Mouse (Mus musculus) heart, embryonic 15.5 days (tissue): ENCODE measurements around the gene Ccdc97. TPM values are rescaled to one million over a fixed set of nuclear protein-coding genes. Genes with fewer than 3 reads are reported as not detected.
"Not testable (repeated sequence)": the region's sequence is repeated elsewhere in the genome, so short reads cannot be mapped to it uniquely, and the experiment has no call there.

ENCODE experiments used
- ATAC-seq: fragments of 200-750 bp; cut with Nextera tagmentation; replicated peaks from 2 replicates; pipeline ENCODE4 v1.8.0; 2017; ENCODE audit warnings: low read depth, moderate TSS enrichment; ENCODE audit not compliant: insufficient number of reproducible peaks, insufficient read depth, low FRiP score
- H3K27ac ChIP-seq: fragments of 300-500 bp; sonication (generic); 2 replicates; pipeline ENCODE4 v1.5.1; 2015; ENCODE audit warnings: mild to moderate bottlenecking, inconsistent platforms
- H3K27me3 ChIP-seq: fragments of 300-500 bp; sonication (generic); 2 replicates; pipeline ENCODE4 v1.6.1; 2015; ENCODE audit warnings: inconsistent platforms
- H3K36me3 ChIP-seq: fragments of 300-500 bp; sonication (generic); 2 replicates; pipeline ENCODE4 v1.6.1; 2015; ENCODE audit warnings: mild to moderate bottlenecking, inconsistent platforms
- H3K4me1 ChIP-seq: fragments of 300-500 bp; sonication (generic); replicated peaks from 2 replicates; pipeline ENCODE4 v1.6.1; 2015; ENCODE audit warnings: inconsistent platforms
- H3K4me2 ChIP-seq: fragments of 300-500 bp; sonication (generic); 2 replicates; pipeline ENCODE4 v1.6.1; 2015; ENCODE audit warnings: inconsistent platforms, mild to moderate bottlenecking, moderate library complexity
- H3K4me3 ChIP-seq: fragments of 300-500 bp; sonication (generic); 2 replicates; pipeline ENCODE4 v1.5.1; 2015; ENCODE audit warnings: mild to moderate bottlenecking, inconsistent platforms
- H3K9ac ChIP-seq: fragments of 300-500 bp; sonication (generic); 2 replicates; pipeline ENCODE4 v1.6.1; 2015; ENCODE audit warnings: mild to moderate bottlenecking, inconsistent platforms
- H3K9me3 ChIP-seq: fragments of 300-500 bp; sonication (generic); replicated peaks from 2 replicates; pipeline ENCODE4 v1.6.1; 2016; ENCODE audit warnings: inconsistent platforms
- WGBS: fragments of 180-500 bp; shearing (Covaris S2); methylation state at CpG from one replicate; pipeline ENCODE4 v1.1.7; 2015; ENCODE audit warnings: mixed read lengths; 5-methylcytosine and 5-hydroxymethylcytosine counted together
- polyA plus RNA-seq: library from polyadenylated mRNA; unstranded; fragments of >200 nt; fragmentation: Nextera tagmentation; extraction: Ambion mirVana; gene quantifications from 2 replicates; pipeline ENCODE4 v1.2.1, GENCODE M21; 2015

The Ccdc97 gene
- polyA plus RNA-seq, 1 experiment from 2014 or later = 17.6 TPM

GRCm38 (mm10) chr7:25753076-25753475 is 34.2 kb upstream of the Ccdc97 start:
- H3K36me3 ChIP-seq = peaks cover 26% of the 10 kb centered on the region
- no peak for ATAC-seq
- 0 out of 2 replicates have a peak overlapping the region, but pooled peaks have one; percentile 99 for H3K27ac ChIP-seq
- peak overlapping the region; percentile 98 for H3K9ac ChIP-seq
- H3K9me3 ChIP-seq = no peaks in the 10 kb centered on the region
- no peaks in the 10 kb centered on the region for H3K27me3 ChIP-seq
- peak overlapping the region; percentile 76 for H3K4me2 ChIP-seq
- peaks cover 26% of the 10 kb centered on the region for H3K4me1 ChIP-seq
- peak overlapping the region; percentile 96 for H3K4me3 ChIP-seq

GRCm38 (mm10) chr7:25746844-25747243 is 28.0 kb upstream of the Ccdc97 start:
- Histone ChIP-seq H3K4me1 (peaks cover 7% of the 10 kb centered on the region), H3K9ac (no peak overlapping the region), H3K4me3 (no peak overlapping the region), H3K9me3 (no peaks in the 10 kb centered on the region), H3K27ac (no peak overlapping the region), H3K4me2 (no peak overlapping the region), H3K27me3 (no peaks in the 10 kb centered on the region), H3K36me3 (peaks cover 87% of the 10 kb centered on the region)
- ATAC-seq = no peak
- 49% methylated on average over 3 of the region's 3 CpGs for WGBS

DNA sequence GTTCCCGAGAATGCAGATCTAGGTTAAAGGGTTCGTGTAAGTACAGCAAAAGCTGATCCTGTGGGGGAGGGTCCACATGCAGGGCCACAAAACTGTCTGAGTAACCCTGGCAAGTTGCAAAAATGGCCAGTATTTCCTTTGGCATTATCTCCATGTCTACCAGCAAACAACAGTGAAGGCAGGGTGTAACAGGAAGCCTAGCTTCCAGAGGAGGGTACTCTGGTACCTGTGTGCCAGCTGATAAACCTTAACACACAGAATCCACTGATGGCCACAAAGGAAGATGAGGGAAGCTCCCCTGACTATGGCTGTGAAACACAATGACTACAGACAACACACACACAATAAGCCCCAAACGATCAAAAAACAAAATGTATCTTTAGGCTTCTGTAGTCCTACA is 19.4 kb upstream of the Ccdc97 start:
- Histone ChIP-seq H3K4me1 (no peaks in the 10 kb centered on the region), H3K27me3 (no peaks in the 10 kb centered on the region), H3K4me2 (no peak overlapping the region), H3K27ac (no peak overlapping the region), H3K9ac (no peak overlapping the region), H3K36me3 (peaks cover 98% of the 10 kb centered on the region), H3K4me3 (no peak overlapping the region), H3K9me3 (no peaks in the 10 kb centered on the region)
- 89% methylated on average over 3 of the region's 3 CpGs for WGBS
- no peak for ATAC-seq

DNA sequence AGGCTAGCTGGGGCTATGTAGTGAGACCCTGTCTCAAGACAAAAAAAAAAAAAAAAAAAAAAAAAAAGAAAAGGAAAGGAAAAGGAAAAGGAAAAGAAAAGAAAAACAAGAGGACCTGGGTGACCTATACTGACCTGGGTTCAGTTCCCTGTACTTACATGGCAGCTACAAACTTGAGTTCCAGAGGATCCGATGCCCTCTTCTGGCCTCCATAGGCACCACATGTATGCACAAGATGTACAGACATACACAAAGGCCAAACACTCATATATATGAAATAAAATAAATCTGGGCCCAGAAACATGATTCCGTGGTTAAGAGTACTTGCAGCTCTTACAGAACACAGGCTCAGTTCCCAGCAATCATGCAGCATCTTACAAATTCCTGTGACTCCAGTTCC is 18.0 kb upstream of the Ccdc97 start:
- peaks cover 98% of the 10 kb centered on the region for H3K36me3 ChIP-seq

DNA sequence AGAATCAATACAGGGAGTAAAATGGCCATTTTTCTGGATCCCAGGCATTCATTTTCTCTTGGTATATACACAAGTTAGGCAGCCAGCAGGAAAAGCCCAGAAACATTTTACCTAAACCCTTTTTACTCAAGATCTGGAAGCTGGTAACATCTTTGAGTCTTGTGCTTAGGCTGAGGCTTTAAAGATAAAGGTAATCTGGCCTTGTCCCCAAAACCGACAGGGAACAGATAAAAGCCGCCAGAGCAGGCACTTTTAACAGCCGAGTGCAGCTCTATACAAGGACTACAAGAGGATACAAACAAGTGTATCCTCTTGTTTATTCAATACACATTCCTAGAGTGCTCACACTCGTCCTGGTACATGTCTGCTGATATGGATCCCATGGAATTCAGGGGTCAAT is 16.1 kb upstream of the Ccdc97 start:
- Histone ChIP-seq H3K4me1 (no peaks in the 10 kb centered on the region), H3K36me3 (peaks cover 96% of the 10 kb centered on the region), H3K27me3 (no peaks in the 10 kb centered on the region), H3K4me3 (no peak overlapping the region), H3K9me3 (no peaks in the 10 kb centered on the region), H3K9ac (no peak overlapping the region), H3K4me2 (no peak overlapping the region), H3K27ac (no peak overlapping the region)
- no peak for ATAC-seq
- 30% methylated on average over 4 of the region's 4 CpGs for WGBS

More for the DNA sequence above, 18.0 kb upstream of the Ccdc97 start:
- no peak overlapping the region for H3K27ac ChIP-seq
- H3K4me1 ChIP-seq = no peaks in the 10 kb centered on the region
- WGBS = 91% methylated on average over 2 of the region's 2 CpGs
- H3K4me2 ChIP-seq = no peak overlapping the region
- no peaks in the 10 kb centered on the region for H3K9me3 ChIP-seq
- no peak overlapping the region for H3K9ac ChIP-seq
- H3K4me3 ChIP-seq = no peak overlapping the region
- ATAC-seq = no peak
- H3K27me3 ChIP-seq = no peaks in the 10 kb centered on the region

- no peak for ATAC-seq
These were observed 12.6 kb upstream of the Ccdc97 start for GRCm38 (mm10) chr7:25731294-25732055.

DNA sequence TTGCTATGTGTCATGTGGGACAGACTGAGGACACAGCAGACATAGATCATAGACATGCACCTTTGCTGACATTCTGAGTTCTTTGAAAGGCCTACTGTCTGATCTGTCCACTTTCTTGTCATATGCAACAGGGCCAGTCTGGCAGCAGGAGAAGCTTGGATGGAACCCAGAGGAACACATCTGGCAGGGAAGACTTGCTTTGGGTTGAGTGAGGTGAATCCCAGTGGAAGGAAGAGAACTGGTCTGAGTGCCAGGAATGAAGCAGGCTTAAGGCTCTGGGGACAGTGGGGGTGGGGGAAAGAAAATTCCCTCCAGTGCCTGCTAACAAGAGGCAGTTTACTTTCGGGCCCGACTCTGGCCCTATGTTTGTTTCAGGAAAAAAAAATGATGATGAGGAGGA is 11.0 kb upstream of the Ccdc97 start:
- no peak overlapping the region for H3K9ac ChIP-seq
- no peaks in the 10 kb centered on the region for H3K9me3 ChIP-seq
- H3K4me1 ChIP-seq = no peaks in the 10 kb centered on the region
- no peak overlapping the region for H3K4me3 ChIP-seq
- no peak for ATAC-seq
- no peak overlapping the region for H3K4me2 ChIP-seq
- 94% methylated on average over 2 of the region's 2 CpGs for WGBS
- H3K36me3 ChIP-seq = peaks cover 93% of the 10 kb centered on the region
- H3K27me3 ChIP-seq = no peaks in the 10 kb centered on the region
- H3K27ac ChIP-seq = no peak overlapping the region

More at GRCm38 (mm10) chr7:25731294-25732055, 12.6 kb upstream of the Ccdc97 start:
- no peak overlapping the region for H3K4me3 ChIP-seq
- H3K4me1 ChIP-seq = no peaks in the 10 kb centered on the region
- no peak overlapping the region for H3K4me2 ChIP-seq
- no peak overlapping the region; the same call in 1 of the 2 replicates for H3K27ac ChIP-seq
- 79% methylated on average over 8 of the region's 8 CpGs for WGBS
- H3K36me3 ChIP-seq = peaks cover 93% of the 10 kb centered on the region
- no peaks in the 10 kb centered on the region for H3K9me3 ChIP-seq
- H3K27me3 ChIP-seq = no peaks in the 10 kb centered on the region
- H3K9ac ChIP-seq = no peak overlapping the region

- H3K4me3 ChIP-seq = no peak overlapping the region
- ATAC-seq = 0 out of 2 replicates have a peak, but pooled peaks have one; percentile 43
- H3K36me3 ChIP-seq = peaks cover 93% of the 10 kb centered on the region
- 20% methylated on average over 2 of the region's 2 CpGs for WGBS
- no peak overlapping the region for H3K27ac ChIP-seq
- no peaks in the 10 kb centered on the region for H3K4me1 ChIP-seq
- H3K9me3 ChIP-seq = no peaks in the 10 kb centered on the region
- H3K9ac ChIP-seq = no peak overlapping the region
- H3K4me2 ChIP-seq = no peak overlapping the region
- no peaks in the 10 kb centered on the region for H3K27me3 ChIP-seq
These were observed 10.5 kb upstream of the Ccdc97 start for GRCm38 (mm10) chr7:25729396-25729795.

GRCm38 (mm10) chr7:25727800-25728199 is 8.9 kb upstream of the Ccdc97 start:
- ATAC-seq = no peak
- H3K27me3 ChIP-seq = no peaks in the 10 kb centered on the region
- no peak overlapping the region for H3K4me2 ChIP-seq
- no peaks in the 10 kb centered on the region for H3K9me3 ChIP-seq
- H3K4me3 ChIP-seq = no peak overlapping the region
- no peak overlapping the region for H3K27ac ChIP-seq
- no peak overlapping the region for H3K9ac ChIP-seq
- 92% methylated on average over 5 of the region's 5 CpGs for WGBS
- no peaks in the 10 kb centered on the region for H3K4me1 ChIP-seq
- peaks cover 94% of the 10 kb centered on the region for H3K36me3 ChIP-seq

DNA sequence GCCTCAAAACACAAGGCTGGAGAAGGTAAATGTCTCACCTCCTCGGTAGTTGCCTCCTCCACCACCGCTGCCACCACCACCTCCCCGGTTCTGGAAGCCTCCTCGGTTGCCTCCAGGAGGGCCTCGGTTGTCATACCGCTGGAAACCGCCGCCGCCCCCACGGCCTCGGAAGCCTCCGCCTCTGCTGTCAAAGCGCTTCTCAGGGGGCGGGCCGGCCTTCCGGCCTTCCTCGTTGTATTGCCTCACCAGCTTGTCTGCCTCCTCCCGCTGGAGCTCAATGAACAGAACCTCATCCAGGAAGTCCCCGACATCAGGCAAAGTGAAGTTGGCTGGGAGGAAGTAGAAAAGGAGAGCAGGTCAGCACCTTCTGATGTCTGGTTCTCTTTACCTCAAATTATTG is 7.0 kb upstream of the Ccdc97 start:
- Histone ChIP-seq H3K9me3 (no peaks in the 10 kb centered on the region), H3K36me3 (peaks cover 90% of the 10 kb centered on the region), H3K4me1 (no peaks in the 10 kb centered on the region), H3K9ac (no peak overlapping the region), H3K4me3 (no peak overlapping the region), H3K27ac (no peak overlapping the region), H3K27me3 (no peaks in the 10 kb centered on the region), H3K4me2 (no peak overlapping the region)
- ATAC-seq = no peak
- WGBS = 76% methylated on average over 19 of the region's 19 CpGs

DNA sequence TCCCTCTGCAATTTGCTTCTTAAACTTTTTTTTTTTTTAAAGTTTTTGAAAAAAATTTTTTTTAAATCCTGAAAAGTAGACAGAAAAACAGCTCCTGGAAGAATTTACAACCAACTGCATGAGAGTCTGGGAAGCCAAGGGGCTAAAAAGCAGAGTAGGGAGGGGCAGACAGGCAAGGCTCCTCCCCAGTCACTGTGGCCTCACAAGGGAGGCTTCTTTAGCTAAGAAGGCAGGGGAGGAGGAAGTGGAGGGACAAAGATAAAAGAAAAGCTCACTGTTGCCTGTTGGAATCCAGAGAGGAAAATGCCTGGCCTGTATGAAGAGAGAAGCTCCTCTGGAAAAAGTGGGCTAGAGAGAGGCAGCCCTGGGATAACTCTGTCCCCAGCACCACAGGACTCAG is 2.9 kb upstream of the Ccdc97 start:
- H3K9ac ChIP-seq, H3K27me3 ChIP-seq, H3K9me3 ChIP-seq, H3K4me3 ChIP-seq, H3K4me2 ChIP-seq, ATAC-seq: not testable (repeated sequence)
- Histone ChIP-seq H3K4me1 (peaks cover 18% of the 10 kb centered on the region), H3K36me3 (peaks cover 56% of the 10 kb centered on the region), H3K27ac (peak overlapping the region; percentile 3; the same call in 1 of the 2 replicates)

GRCm38 (mm10) chr7:25720760-25721159 is 1.9 kb upstream of the Ccdc97 start:
- peaks cover 51% of the 10 kb centered on the region for H3K36me3 ChIP-seq
- H3K4me3 ChIP-seq = no peak overlapping the region
- ATAC-seq = no peak
- no peak overlapping the region for H3K4me2 ChIP-seq
- no peak overlapping the region for H3K9ac ChIP-seq
- H3K4me1 ChIP-seq = peaks cover 18% of the 10 kb centered on the region
- no peaks in the 10 kb centered on the region for H3K9me3 ChIP-seq
- H3K27me3 ChIP-seq = no peaks in the 10 kb centered on the region
- H3K27ac ChIP-seq = no peak overlapping the region
- WGBS = 92% methylated on average over 5 of the region's 5 CpGs
